20 mouse cellular contexts compared by ENCODE assay signal in the genomic region with DNA sequence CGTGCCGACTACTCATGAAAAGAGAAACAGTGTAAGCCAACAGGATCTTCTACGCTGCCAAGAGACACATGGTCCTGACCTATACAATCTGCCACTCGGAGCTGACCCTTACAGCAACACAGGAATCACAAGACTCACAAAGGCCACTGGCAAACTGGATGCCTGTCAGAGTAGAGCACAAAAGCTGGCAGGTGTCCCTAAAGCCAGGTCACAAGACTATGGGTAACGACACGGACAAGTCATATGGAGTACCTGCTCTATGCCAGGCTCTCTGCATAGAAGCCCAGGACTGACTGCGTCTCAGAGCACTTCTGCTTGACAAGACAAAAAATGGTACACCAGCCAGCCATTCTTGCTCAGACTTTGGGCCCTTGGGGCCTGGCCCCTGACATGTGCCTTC.
DNase-seq lines count a peak whose midpoint lies in the region; ATAC-seq and TF ChIP-seq lines count a peak whose summit lies in the region.
"Had no signal": no experiment of that assay in that cellular context is flagged by ENCODE, and none has a peak within 500 bp of the region (broad histone marks: within the 10 kb centered on the region; RNA-seq: fewer than 3 reads in every experiment).

No protein-coding gene starts in this region.

- no peaks in the 10 kb centered on the region for H3K27me3 ChIP-seq in heart, embryonic 12.5 days (replicated peaks)
- H3K27me3 ChIP-seq in heart, embryonic 10.5 days (ENCODE audit: insufficient read depth, poor library complexity, severe bottlenecking), result no peaks in the 10 kb centered on the region
- no peaks in the 10 kb centered on the region for H3K27me3 ChIP-seq in kidney, adult 2 months (replicated peaks; ENCODE audit: control insufficient read depth, insufficient read depth, low read length)
- H3K27me3 ChIP-seq: embryonic facial prominence, embryonic 12.5 days; forebrain, embryonic 13.5 days; forebrain, embryonic 15.5 days had no signal

- WGBS in heart, embryonic 12.5 days, result 90% methylated on average over 7 of the region's 7 CpGs
- WGBS in heart, embryonic 10.5 days, result 90% methylated on average over 7 of the region's 7 CpGs
- 92% methylated on average over 7 of the region's 7 CpGs for WGBS in kidney, adult 2 months

- no peak for ATAC-seq in heart, embryonic 12.5 days (ENCODE audit: insufficient number of reproducible peaks, low FRiP score)
- ATAC-seq: forebrain, embryonic 13.5 days; forebrain, embryonic 15.5 days; forebrain, postnatal 0 days had no signal

- H3K36me3 ChIP-seq in heart, embryonic 12.5 days, result peaks cover 8% of the 10 kb centered on the region
- peaks cover 15% of the 10 kb centered on the region for H3K36me3 ChIP-seq in heart, embryonic 10.5 days
- no peaks in the 10 kb centered on the region for H3K36me3 ChIP-seq in kidney, adult 2 months (ENCODE audit: control insufficient read depth, insufficient read depth, low read length)
- H3K36me3 ChIP-seq: forebrain, embryonic 15.5 days had no signal

- H3K9ac ChIP-seq in heart, embryonic 12.5 days, result no peak overlapping the region
- H3K9ac ChIP-seq: embryonic facial prominence, embryonic 12.5 days; forebrain, embryonic 13.5 days; forebrain, embryonic 15.5 days; forebrain, postnatal 0 days had no signal

- H3K4me3 ChIP-seq in heart, embryonic 12.5 days, result no peak overlapping the region
- no peak overlapping the region for H3K4me3 ChIP-seq in heart, embryonic 10.5 days
- H3K4me3 ChIP-seq in kidney, adult 2 months (ENCODE audit: insufficient read depth, low read depth, low read length), result no peak overlapping the region
- H3K4me3 ChIP-seq: embryonic facial prominence, embryonic 10.5 days; embryonic facial prominence, embryonic 12.5 days; forebrain, embryonic 13.5 days; forebrain, embryonic 15.5 days had no signal

- no peak overlapping the region for H3K4me2 ChIP-seq in heart, embryonic 12.5 days
- H3K4me2 ChIP-seq: embryonic facial prominence, embryonic 12.5 days; forebrain, embryonic 13.5 days; forebrain, embryonic 15.5 days had no signal

- H3K27ac ChIP-seq in heart, embryonic 12.5 days (ENCODE audit: poor library complexity, severe bottlenecking), result no peak overlapping the region
- H3K27ac ChIP-seq in heart, embryonic 10.5 days, result no peak overlapping the region
- H3K27ac ChIP-seq in kidney, adult 2 months (ENCODE audit: insufficient read depth, low read depth, low read length), result no peak overlapping the region
- H3K27ac ChIP-seq: embryonic facial prominence, embryonic 10.5 days; embryonic facial prominence, embryonic 12.5 days; forebrain, embryonic 13.5 days; forebrain, embryonic 15.5 days had no signal

- TF ChIP-seq CTCF in kidney, adult 2 months (conservative IDR thresholded peaks at IDR 0.05; ENCODE audit: insufficient read depth, insufficient read length, low read depth, low read length), result no peak

- DNase-seq in heart, adult 11 months, result peak; percentile 91
- DNase-seq in heart, adult 8-10 months (ENCODE audit: low spot score), result peak; percentile 29
- DNase-seq in heart, embryonic 10.5 days (ENCODE audit: low spot score), result no peak
- peak; percentile 41 for DNase-seq in kidney, adult 2 months
- DNase-seq in kidney, postnatal 4 days, result no peak
- DNase-seq in heart, postnatal 4 days, result peak; percentile 27
- DNase-seq in adrenal gland, adult 8-10 months, result no peak
- DNase-seq: adrenal gland, adult 2 months; adrenal gland, postnatal 14 days; adrenal gland, postnatal 36 days; cerebellum, adult 11-12 months; cerebellum, adult 2 months; cerebellum, adult 9-10 months; cerebellum, postnatal 25 days; forebrain, postnatal 0 days had no signal

- no peak for TF ChIP-seq POLR2A in kidney, adult 2 months (IDR thresholded peaks at IDR 0.05; ENCODE audit: low read depth, low read length)

- H3K4me1 ChIP-seq in heart, embryonic 12.5 days (replicated peaks), result no peaks in the 10 kb centered on the region
- H3K4me1 ChIP-seq in heart, embryonic 10.5 days, result peaks cover 13% of the 10 kb centered on the region; the same call in 1 of the 2 replicates
- peaks cover 10% of the 10 kb centered on the region for H3K4me1 ChIP-seq in kidney, adult 2 months (ENCODE audit: control insufficient read depth, insufficient read depth, low read length)
- H3K4me1 ChIP-seq: embryonic facial prominence, embryonic 12.5 days had no signal

- H3K9me3 ChIP-seq in heart, embryonic 12.5 days (replicated peaks), result no peaks in the 10 kb centered on the region
- H3K9me3 ChIP-seq in heart, embryonic 10.5 days, result no peaks in the 10 kb centered on the region
- H3K9me3 ChIP-seq: embryonic facial prominence, embryonic 10.5 days; embryonic facial prominence, embryonic 12.5 days; forebrain, embryonic 13.5 days; forebrain, embryonic 15.5 days had no signal

Comparison
In these comparisons a context has a peak if more than half of its experiments do, and no peak if none do; other contexts are left out.
1. DNase-seq: peak in heart, adult 11 months (single experiment), heart, adult 8-10 months (single experiment), kidney, adult 2 months (single experiment) and heart, postnatal 4 days (single experiment); none in heart, embryonic 10.5 days (single experiment), kidney, postnatal 4 days (0 of 2) and adrenal gland, adult 8-10 months (single experiment).